Mouse (Mus musculus) heart, embryonic 11.5 days (tissue): Measurements from ENCODE around the gene Capg. TPM values are rescaled to one million over a fixed set of nuclear protein-coding genes. Genes with fewer than 3 reads are reported as not detected.

Experiments
- ATAC-seq: fragments of 200-750 bp; cut with Nextera tagmentation; replicated peaks from 2 replicates; pipeline ENCODE4 v1.8.0; 2017; ENCODE audit warnings: moderate library complexity; ENCODE audit not compliant: insufficient number of reproducible peaks, low FRiP score, low TSS enrichment
- H3K27ac ChIP-seq: fragments of 300-500 bp; sonication (generic); 2 replicates; pipeline ENCODE4 v1.5.1; 2014; ENCODE audit warnings: mild to moderate bottlenecking, low read depth, low read length
- H3K27me3 ChIP-seq: fragments of 300-500 bp; sonication (generic); 2 replicates; pipeline ENCODE4 v1.6.1; 2014; ENCODE audit warnings: mild to moderate bottlenecking, low read length, mixed read lengths; ENCODE audit not compliant: control insufficient read depth, insufficient read depth
- H3K36me3 ChIP-seq: fragments of 300-500 bp; sonication (generic); 2 replicates; pipeline ENCODE4 v1.6.1; 2014; ENCODE audit warnings: mild to moderate bottlenecking, low read length, moderate library complexity, mixed read lengths; ENCODE audit not compliant: control insufficient read depth, insufficient read depth
- H3K4me1 ChIP-seq: fragments of 300-500 bp; sonication (generic); 2 replicates; pipeline ENCODE4 v1.6.1; 2014; ENCODE audit warnings: low read length; ENCODE audit not compliant: control insufficient read depth, insufficient read depth
- H3K4me2 ChIP-seq: fragments of 300-500 bp; sonication (generic); 2 replicates; pipeline ENCODE4 v1.6.1; 2014; ENCODE audit warnings: mild to moderate bottlenecking, moderate library complexity
- H3K4me3 ChIP-seq: fragments of 300-500 bp; sonication (generic); 2 replicates; pipeline ENCODE4 v1.5.1; 2014; ENCODE audit warnings: low read depth, low read length
- H3K9ac ChIP-seq: fragments of 300-500 bp; sonication (generic); 2 replicates; pipeline ENCODE4 v1.6.1; 2014; ENCODE audit warnings: mild to moderate bottlenecking, low read depth, low read length, moderate library complexity
- H3K9me3 ChIP-seq: fragments of 300-500 bp; sonication (generic); replicated peaks from 2 replicates; pipeline ENCODE4 v1.6.1; 2016; ENCODE audit warnings: low read length; ENCODE audit not compliant: control insufficient read depth
- WGBS: fragments of 180-500 bp; shearing (Covaris S2); extraction: QIAGEN DNeasy Blood & Tissue Kit; methylation state at CpG from one replicate; pipeline ENCODE4 v1.1.7; 2014; ENCODE audit not compliant: insufficient replicate concordance; 5-methylcytosine and 5-hydroxymethylcytosine counted together
- polyA plus RNA-seq: library from polyadenylated mRNA; unstranded; fragments of >200 nt; fragmentation: Nextera tagmentation; extraction: Ambion mirVana; gene quantifications from 2 replicates; pipeline ENCODE4 v1.2.1, GENCODE M21; 2014

Capg gene
- polyA plus RNA-seq, 1 experiment from 2014 or later: 25.9 TPM

GRCm38 (mm10) chr6:72535165-72535564, 9.0 kb upstream of the Capg start:
- 3% methylated on average over 9 of the region's 9 CpGs for WGBS
- Histone ChIP-seq H3K9ac (peak overlapping the region; percentile 29; the same call in 1 of the 2 replicates), H3K4me2 (peak overlapping the region; percentile 55), H3K4me1 (no peaks in the 10 kb centered on the region), H3K36me3 (no peaks in the 10 kb centered on the region), H3K9me3 (no peaks in the 10 kb centered on the region), H3K4me3 (0 out of 2 replicates have a peak overlapping the region, but pooled peaks have one; percentile 4), H3K27me3 (no peaks in the 10 kb centered on the region), H3K27ac (no peak overlapping the region)
- no peak for ATAC-seq

GRCm38 (mm10) chr6:72537998-72538500, 6.1 kb upstream of the Capg start:
- no peak overlapping the region for H3K27ac ChIP-seq
- 52% methylated on average over 10 of the region's 10 CpGs for WGBS

GRCm38 (mm10) chr6:72538562-72539031, 5.6 kb upstream of the Capg start:
- no peaks in the 10 kb centered on the region for H3K27me3 ChIP-seq
- peak overlapping the region; percentile 56 for H3K4me3 ChIP-seq
- peak; percentile 88 for ATAC-seq
- H3K9ac ChIP-seq: peak overlapping the region; percentile 65
- peak overlapping the region; percentile 77 for H3K4me2 ChIP-seq
- H3K9me3 ChIP-seq: no peaks in the 10 kb centered on the region
- no peak overlapping the region for H3K27ac ChIP-seq
- H3K4me1 ChIP-seq: no peaks in the 10 kb centered on the region
- 2% methylated on average over 16 of the region's 16 CpGs for WGBS
- H3K36me3 ChIP-seq: no peaks in the 10 kb centered on the region

More at GRCm38 (mm10) chr6:72537998-72538500, 6.1 kb upstream of the Capg start:
- Histone ChIP-seq H3K9ac (peak overlapping the region; percentile 65), H3K9me3 (no peaks in the 10 kb centered on the region), H3K36me3 (no peaks in the 10 kb centered on the region), H3K4me1 (no peaks in the 10 kb centered on the region), H3K4me3 (peak overlapping the region; percentile 56), H3K27me3 (no peaks in the 10 kb centered on the region), H3K4me2 (peak overlapping the region; percentile 77)
- ATAC-seq: no peak

GRCm38 (mm10) chr6:72543265-72543850, 833 bp upstream of the Capg start:
- Histone ChIP-seq H3K9me3 (no peaks in the 10 kb centered on the region), H3K36me3 (no peaks in the 10 kb centered on the region), H3K4me2 (no peak overlapping the region), H3K27me3 (no peaks in the 10 kb centered on the region), H3K27ac (no peak overlapping the region), H3K4me3 (no peak overlapping the region), H3K4me1 (peaks cover 3% of the 10 kb centered on the region; the same call in 1 of the 2 replicates), H3K9ac (no peak overlapping the region)
- WGBS: 79% methylated on average over 12 of the region's 12 CpGs
- ATAC-seq: no peak

GRCm38 (mm10) chr6:72545377-72545776, 1.2 kb downstream of the Capg start:
- Histone ChIP-seq H3K27ac (no peak overlapping the region), H3K27me3 (no peaks in the 10 kb centered on the region), H3K9me3 (no peaks in the 10 kb centered on the region), H3K9ac (no peak overlapping the region), H3K4me1 (peaks cover 3% of the 10 kb centered on the region; the same call in 1 of the 2 replicates), H3K4me3 (no peak overlapping the region), H3K36me3 (no peaks in the 10 kb centered on the region), H3K4me2 (no peak overlapping the region)
- ATAC-seq: no peak
- 57% methylated on average over 7 of the region's 7 CpGs for WGBS

GRCm38 (mm10) chr6:72547121-72547520, 2.9 kb downstream of the Capg start:
- Histone ChIP-seq H3K9ac (no peak overlapping the region), H3K4me2 (no peak overlapping the region), H3K9me3 (no peaks in the 10 kb centered on the region), H3K4me3 (no peak overlapping the region), H3K27ac (no peak overlapping the region), H3K4me1 (peaks cover 3% of the 10 kb centered on the region; the same call in 1 of the 2 replicates), H3K27me3 (no peaks in the 10 kb centered on the region), H3K36me3 (no peaks in the 10 kb centered on the region)
- no peak for ATAC-seq
- WGBS: 96% methylated on average over 2 of the region's 2 CpGs

- WGBS: 86% methylated on average over 3 of the region's 3 CpGs
- no peak overlapping the region for H3K9ac ChIP-seq
Measured at GRCm38 (mm10) chr6:72547862-72548261, 3.7 kb downstream of the Capg start.

GRCm38 (mm10) chr6:72549041-72549580, 4.9 kb downstream of the Capg start:
- Histone ChIP-seq H3K4me1 (peaks cover 8% of the 10 kb centered on the region; the same call in 1 of the 2 replicates), H3K9ac (no peak overlapping the region), H3K27me3 (no peaks in the 10 kb centered on the region), H3K36me3 (no peaks in the 10 kb centered on the region), H3K4me3 (no peak overlapping the region), H3K9me3 (no peaks in the 10 kb centered on the region), H3K27ac (no peak overlapping the region), H3K4me2 (peak overlapping the region; percentile 29; the same call in 1 of the 2 replicates)
- no peak for ATAC-seq
- WGBS: 58% methylated on average over 9 of the region's 9 CpGs

More at GRCm38 (mm10) chr6:72547862-72548261, 3.7 kb downstream of the Capg start:
- no peak for ATAC-seq
- no peaks in the 10 kb centered on the region for H3K27me3 ChIP-seq
- no peak overlapping the region for H3K27ac ChIP-seq
- no peaks in the 10 kb centered on the region for H3K36me3 ChIP-seq
- H3K4me3 ChIP-seq: no peak overlapping the region
- no peak overlapping the region for H3K4me2 ChIP-seq
- peaks cover 8% of the 10 kb centered on the region; the same call in 1 of the 2 replicates for H3K4me1 ChIP-seq
- H3K9me3 ChIP-seq: no peaks in the 10 kb centered on the region
